ENCODE assay signal across 18 mouse cellular contexts in genomic region chr14:29028391-29029106, GRCm38 (mm10). TPM values are rescaled to one million over a fixed set of nuclear protein-coding genes. Genes with fewer than 3 reads are reported as not detected.
DNase-seq lines count a peak whose midpoint lies in the region; ATAC-seq and TF ChIP-seq lines count a peak whose summit lies in the region.
"Had no signal": no experiment of that assay in that cellular context is flagged by ENCODE, and none has a peak within 500 bp of the region (broad histone marks: within the 10 kb centered on the region; RNA-seq: fewer than 3 reads in every experiment).

No protein-coding gene starts in this region.

- intact Hi-C loops in left cerebral cortex, postnatal 14 days (cut with DNase I) = no loop called here

- no peak overlapping the region for H3K4me3 ChIP-seq in midbrain, embryonic 13.5 days (replicated peaks)
- no peak overlapping the region for H3K4me3 ChIP-seq in midbrain, embryonic 11.5 days (ENCODE audit: low read depth, low read length)
- no peak overlapping the region for H3K4me3 ChIP-seq in embryonic facial prominence, embryonic 14.5 days (ENCODE audit: low read depth, low read length)
- no peak overlapping the region for H3K4me3 ChIP-seq in hindbrain, embryonic 11.5 days (ENCODE audit: low read depth, low read length)
- H3K4me3 ChIP-seq in limb, embryonic 14.5 days (replicated peaks; ENCODE audit: low read length) = no peak overlapping the region
- H3K4me3 ChIP-seq: kidney, embryonic 15.5 days had no signal

- no peaks in the 10 kb centered on the region for H3K9me3 ChIP-seq in midbrain, embryonic 13.5 days
- H3K9me3 ChIP-seq in midbrain, embryonic 11.5 days (ENCODE audit: control insufficient read depth, low read length) = no peaks in the 10 kb centered on the region
- no peaks in the 10 kb centered on the region for H3K9me3 ChIP-seq in embryonic facial prominence, embryonic 14.5 days (ENCODE audit: control insufficient read depth, low read length)
- no peaks in the 10 kb centered on the region for H3K9me3 ChIP-seq in hindbrain, embryonic 11.5 days (ENCODE audit: control insufficient read depth, low read length)
- H3K9me3 ChIP-seq in limb, embryonic 14.5 days (ENCODE audit: control insufficient read depth, low read length) = no peaks in the 10 kb centered on the region
- H3K9me3 ChIP-seq: kidney, embryonic 15.5 days had no signal

- no peak for DNase-seq in midbrain, embryonic 11.5 days (ENCODE audit: low spot score, missing footprints)
- DNase-seq in embryonic facial prominence, embryonic 14.5 days (ENCODE audit: low spot score) = peak; percentile 75
- DNase-seq in hindbrain, embryonic 11.5 days (ENCODE audit: low spot score) = no peak
- peak; percentile 59 for DNase-seq in limb, embryonic 14.5 days (ENCODE audit: low spot score)
- DNase-seq in adrenal gland, postnatal 25 days = no peak
- DNase-seq in kidney, postnatal 14 days = no peak
- DNase-seq in left cerebral cortex, postnatal 14 days (ENCODE audit: low spot score in 2 of 2) = no peak
- DNase-seq: cerebellum, adult 2 months; lung, adult 18-20 months; right cerebral cortex, postnatal 14 days; thymus, adult 2 months had no signal

- 55% methylated on average over 6 of the region's 6 CpGs for WGBS in midbrain, embryonic 13.5 days
- 71% methylated on average over 6 of the region's 6 CpGs for WGBS in midbrain, embryonic 11.5 days
- 27% methylated on average over 6 of the region's 6 CpGs for WGBS in embryonic facial prominence, embryonic 14.5 days
- WGBS in hindbrain, embryonic 11.5 days = 58% methylated on average over 6 of the region's 6 CpGs
- 20% methylated on average over 6 of the region's 6 CpGs for WGBS in limb, embryonic 14.5 days

- no peak for ATAC-seq in midbrain, embryonic 13.5 days
- ATAC-seq in midbrain, embryonic 11.5 days (ENCODE audit: low FRiP score) = no peak
- peak; percentile 70 for ATAC-seq in embryonic facial prominence, embryonic 14.5 days (ENCODE audit: low read depth)
- ATAC-seq in hindbrain, embryonic 11.5 days (ENCODE audit: low FRiP score) = no peak
- no peak for ATAC-seq in limb, embryonic 14.5 days (ENCODE audit: low FRiP score, low read depth)

- H3K4me1 ChIP-seq in midbrain, embryonic 13.5 days (replicated peaks) = peaks cover 36% of the 10 kb centered on the region
- H3K4me1 ChIP-seq in midbrain, embryonic 11.5 days (ENCODE audit: control insufficient read depth, insufficient read depth, low read length) = peaks cover 11% of the 10 kb centered on the region
- H3K4me1 ChIP-seq in embryonic facial prominence, embryonic 14.5 days (ENCODE audit: control insufficient read depth, insufficient read depth, low read length) = peaks cover 25% of the 10 kb centered on the region
- no peaks in the 10 kb centered on the region for H3K4me1 ChIP-seq in hindbrain, embryonic 11.5 days (replicated peaks; ENCODE audit: control insufficient read depth, insufficient read depth, low read length)
- peaks cover 8% of the 10 kb centered on the region for H3K4me1 ChIP-seq in limb, embryonic 14.5 days (ENCODE audit: control insufficient read depth, insufficient read depth, low read length)
- H3K4me1 ChIP-seq: kidney, embryonic 15.5 days had no signal

- no peak overlapping the region for H3K9ac ChIP-seq in midbrain, embryonic 13.5 days (replicated peaks)
- no peak overlapping the region for H3K9ac ChIP-seq in midbrain, embryonic 11.5 days (ENCODE audit: low read length)
- H3K9ac ChIP-seq in embryonic facial prominence, embryonic 14.5 days (ENCODE audit: low read depth, low read length) = no peak overlapping the region
- H3K9ac ChIP-seq in hindbrain, embryonic 11.5 days (ENCODE audit: low read depth, low read length) = no peak overlapping the region
- no peak overlapping the region for H3K9ac ChIP-seq in limb, embryonic 14.5 days (ENCODE audit: low read depth, low read length, severe bottlenecking)
- H3K9ac ChIP-seq: kidney, embryonic 15.5 days had no signal

- no peaks in the 10 kb centered on the region for H3K27me3 ChIP-seq in midbrain, embryonic 13.5 days
- H3K27me3 ChIP-seq in midbrain, embryonic 11.5 days (ENCODE audit: control insufficient read depth, insufficient read depth, low read length) = no peaks in the 10 kb centered on the region
- H3K27me3 ChIP-seq in embryonic facial prominence, embryonic 14.5 days (replicated peaks; ENCODE audit: control insufficient read depth, insufficient read depth, low read length) = no peaks in the 10 kb centered on the region
- no peaks in the 10 kb centered on the region for H3K27me3 ChIP-seq in hindbrain, embryonic 11.5 days (ENCODE audit: control insufficient read depth, insufficient read depth, low read length)
- H3K27me3 ChIP-seq in limb, embryonic 14.5 days (ENCODE audit: control insufficient read depth, insufficient read depth, low read length) = no peaks in the 10 kb centered on the region
- H3K27me3 ChIP-seq: kidney, embryonic 15.5 days had no signal

- no peak overlapping the region for H3K4me2 ChIP-seq in midbrain, embryonic 13.5 days (replicated peaks)
- no peak overlapping the region for H3K4me2 ChIP-seq in midbrain, embryonic 11.5 days
- H3K4me2 ChIP-seq in embryonic facial prominence, embryonic 14.5 days (ENCODE audit: low read depth, low read length) = peak overlapping the region; percentile 26
- no peak overlapping the region for H3K4me2 ChIP-seq in hindbrain, embryonic 11.5 days (replicated peaks; ENCODE audit: low read depth, low read length)
- no peak overlapping the region for H3K4me2 ChIP-seq in limb, embryonic 14.5 days (replicated peaks; ENCODE audit: low read depth, low read length, severe bottlenecking)
- H3K4me2 ChIP-seq: kidney, embryonic 15.5 days had no signal

- TF ChIP-seq POLR2A in limb, embryonic 14.5 days (IDR thresholded peaks at IDR 0.05; ENCODE audit: borderline replicate concordance, extremely low read depth, insufficient read depth, insufficient read length) = no peak

- H3K27ac ChIP-seq in midbrain, embryonic 13.5 days = 0 out of 2 replicates have a peak overlapping the region, but pooled peaks have one; percentile 25
- H3K27ac ChIP-seq in midbrain, embryonic 11.5 days (ENCODE audit: low read depth, low read length) = no peak overlapping the region
- H3K27ac ChIP-seq in embryonic facial prominence, embryonic 14.5 days (replicated peaks; ENCODE audit: low read depth, low read length) = peak overlapping the region; percentile 83
- peak overlapping the region; percentile 58 for H3K27ac ChIP-seq in hindbrain, embryonic 11.5 days (ENCODE audit: low read depth, low read length)
- 0 out of 2 replicates have a peak overlapping the region, but pooled peaks have one; percentile 16 for H3K27ac ChIP-seq in limb, embryonic 14.5 days (replicated peaks; ENCODE audit: low read depth, low read length)
- H3K27ac ChIP-seq: kidney, embryonic 15.5 days had no signal

- no peaks in the 10 kb centered on the region for H3K36me3 ChIP-seq in midbrain, embryonic 13.5 days
- H3K36me3 ChIP-seq in midbrain, embryonic 11.5 days (ENCODE audit: control insufficient read depth, insufficient read depth, low read length) = no peaks in the 10 kb centered on the region
- H3K36me3 ChIP-seq in embryonic facial prominence, embryonic 14.5 days (ENCODE audit: control insufficient read depth, insufficient read depth, low read length) = no peaks in the 10 kb centered on the region
- no peaks in the 10 kb centered on the region for H3K36me3 ChIP-seq in hindbrain, embryonic 11.5 days (ENCODE audit: control insufficient read depth, insufficient read depth, low read length)
- H3K36me3 ChIP-seq in limb, embryonic 14.5 days (ENCODE audit: control insufficient read depth, insufficient read depth, low read length) = no peaks in the 10 kb centered on the region
- H3K36me3 ChIP-seq: kidney, embryonic 15.5 days had no signal

RNA-seq across cellular contexts. Expression of gene Lrtm1, which starts 10.5 kb away (rescaled TPM):
- polyA plus RNA-seq in midbrain, embryonic 13.5 days (2015; fragmentation: Nextera tagmentation; extraction: Ambion mirVana) = 0.19 and 0.41 TPM in 2 replicates
- 5.8 and 6.2 TPM in 2 replicates for polyA plus RNA-seq in midbrain, embryonic 11.5 days (2014; fragmentation: Nextera tagmentation; extraction: Ambion mirVana)
- polyA plus RNA-seq in embryonic facial prominence, embryonic 14.5 days (2014; fragmentation: Nextera tagmentation; extraction: Ambion mirVana) = 1.5 and 2.2 TPM in 2 replicates
- polyA plus RNA-seq in hindbrain, embryonic 11.5 days (2014; fragmentation: Nextera tagmentation; extraction: Ambion mirVana) = 0.36 and 0.62 TPM in 2 replicates
- 0.53 and 0.60 TPM in 2 replicates for polyA plus RNA-seq in limb, embryonic 14.5 days (2012; rRNA removed)
- polyA plus RNA-seq in limb, embryonic 14.5 days (2014; fragmentation: Nextera tagmentation; extraction: Ambion mirVana) = 0.84 and 1.4 TPM in 2 replicates
- 0.09 and 0.48 TPM in 2 replicates for total RNA-seq in adrenal gland, postnatal 25 days (2021)
- total RNA-seq in left cerebral cortex, postnatal 14 days (2021) = not detected
- total RNA-seq: layer of hippocampus, postnatal 10 days; left cerebral cortex, postnatal 36 days; megakaryocyte progenitor cell, adult 5-6 weeks; MEL had no signal
- polyA plus RNA-seq: cerebellum, adult 2 months; intestine, embryonic 14.5 days had no signal

Comparison
In these comparisons a context has a peak if more than half of its experiments do, and no peak if none do; other contexts are left out.
1. DNase-seq: peak in embryonic facial prominence, embryonic 14.5 days (single experiment) and limb, embryonic 14.5 days (single experiment); none in midbrain, embryonic 11.5 days (single experiment), hindbrain, embryonic 11.5 days (single experiment), adrenal gland, postnatal 25 days (single experiment), kidney, postnatal 14 days (single experiment) and left cerebral cortex, postnatal 14 days (0 of 2).